Mouse (Mus musculus) liver, postnatal 0 days (tissue): ENCODE measurements around the gene Dhx40.

ENCODE experiments used
- CTCF ChIP-seq: sonication (generic); IDR thresholded peaks from 2 replicates; pipeline ENCODE4 v1.5.1; 2016; ENCODE audit warnings: antibody characterized with exemption, low read depth
- EP300 ChIP-seq: IDR thresholded peaks from 2 replicates; pipeline ENCODE4 v1.6.1; 2016; ENCODE audit warnings: antibody characterized with exemption, low read depth, mild to moderate bottlenecking

- no peak for TF ChIP-seq CTCF
- TF ChIP-seq EP300 = no peak; the same call in 1 of the 2 replicates
These were observed 3.2 kb upstream of the Dhx40 start for GRCm38 (mm10) chr11:86810572-86811325.
